Mouse (Mus musculus) stomach, postnatal 0 days (tissue): ENCODE measurements around the gene Camk2b.

Source experiments
- CTCF ChIP-seq: IDR thresholded peaks from 2 replicates; pipeline ENCODE4 v1.5.1; 2016; ENCODE audit warnings: antibody characterized with exemption, low read depth, mild to moderate bottlenecking, moderate library complexity
- EP300 ChIP-seq: optimal IDR thresholded peaks from 2 replicates; pipeline ENCODE3; 2016; ENCODE audit warnings: antibody characterized with exemption

- TF ChIP-seq EP300 (no peak), CTCF (no peak)
Observed at GRCm38 (mm10) chr11:6063501-6064214, 2.5 kb downstream of the Camk2b start.
